In genomic region chr11:65263466-65263865, GRCm38 (mm10) we compare ENCODE assay signal across 22 mouse cellular contexts. TPM values are rescaled to one million over a fixed set of nuclear protein-coding genes. Genes with fewer than 3 reads are reported as not detected.
DNase-seq lines count a peak whose midpoint lies in the region; ATAC-seq and TF ChIP-seq lines count a peak whose summit lies in the region.
"Had no signal": no experiment of that assay in that cellular context is flagged by ENCODE, and none has a peak within 500 bp of the region (broad histone marks: within the 10 kb centered on the region; RNA-seq: fewer than 3 reads in every experiment).

No protein-coding gene starts in this region.

- peak; percentile 90 for DNase-seq in heart, adult 11 months
- DNase-seq in heart, postnatal 4 days, result no peak
- peak; percentile 10 for DNase-seq in 3T3-L1 (ENCODE audit: low read depth, low spot score)
- DNase-seq in adrenal gland, postnatal 14 days, result peak; percentile 78
- DNase-seq in layer of hippocampus, postnatal 36 days, result no peak
- no peak for DNase-seq in kidney, adult 2 months
- DNase-seq: cerebellum, adult 11-12 months; forebrain, postnatal 0 days; kidney, adult 8-10 months; kidney, postnatal 14 days; right cerebral cortex, postnatal 4 days had no signal

- no peak for TF ChIP-seq POLR2A in kidney, adult 2 months (IDR thresholded peaks at IDR 0.05; ENCODE audit: low read depth, low read length)

- TF ChIP-seq CTCF in kidney, adult 2 months (conservative IDR thresholded peaks at IDR 0.05; ENCODE audit: insufficient read depth, insufficient read length, low read depth, low read length), result no peak

- H3K4me3 ChIP-seq in heart, embryonic 14.5 days (ENCODE audit: control insufficient read depth in 1 of 2, insufficient read depth in 1 of 2, low read depth in 1 of 2, low read length in 2 of 2), result 0 out of 4 replicates have a peak overlapping the region, but pooled peaks of 1 of the 2 experiments have one; percentile 11
- no peak overlapping the region for H3K4me3 ChIP-seq in kidney, adult 2 months (ENCODE audit: insufficient read depth, low read depth, low read length)
- H3K4me3 ChIP-seq: forebrain, embryonic 10.5 days; hindbrain, embryonic 10.5 days; layer of hippocampus, adult 2 months; limb, embryonic 15.5 days; liver, embryonic 15.5 days; midbrain, embryonic 13.5 days; neural tube, embryonic 13.5 days had no signal

- no peaks in the 10 kb centered on the region for H3K27me3 ChIP-seq in heart, embryonic 14.5 days (ENCODE audit: control insufficient read depth, insufficient read depth, low read length)
- no peaks in the 10 kb centered on the region for H3K27me3 ChIP-seq in kidney, adult 2 months (replicated peaks; ENCODE audit: control insufficient read depth, insufficient read depth, low read length)

- no peak for ATAC-seq in heart, embryonic 14.5 days (ENCODE audit: insufficient number of reproducible peaks, insufficient read depth, low FRiP score, low read depth)
- ATAC-seq in megakaryocyte-erythroid progenitor cell, adult 5-6 weeks (replicated peaks; ENCODE audit: low FRiP score, low TSS enrichment, poor library complexity, severe bottlenecking), result no peak
- ATAC-seq: CD4-positive, CD25-positive, alpha-beta regulatory T cell, adult 4 months; forebrain, postnatal 0 days; lung, postnatal 0 days; midbrain, embryonic 13.5 days had no signal

- H3K4me2 ChIP-seq in heart, embryonic 14.5 days (ENCODE audit: low read length), result peak overlapping the region; percentile 54
- H3K4me2 ChIP-seq: limb, embryonic 15.5 days; liver, embryonic 15.5 days; midbrain, embryonic 13.5 days; neural tube, embryonic 13.5 days had no signal

- H3K27ac ChIP-seq in heart, embryonic 14.5 days (replicated peaks in 1 of 2; ENCODE audit: control insufficient read depth in 1 of 2, insufficient read depth in 1 of 2, low read depth in 2 of 2, low read length in 2 of 2), result peak overlapping the region; percentile 67 to 86
- no peak overlapping the region for H3K27ac ChIP-seq in kidney, adult 2 months (ENCODE audit: insufficient read depth, low read depth, low read length)
- H3K27ac ChIP-seq: forebrain, embryonic 10.5 days; hindbrain, embryonic 10.5 days; layer of hippocampus, adult 2 months; limb, embryonic 15.5 days; liver, embryonic 15.5 days; midbrain, embryonic 13.5 days; neural tube, embryonic 13.5 days had no signal

- H3K9me3 ChIP-seq in heart, embryonic 14.5 days (ENCODE audit: control insufficient read depth, low read length), result no peaks in the 10 kb centered on the region
- H3K9me3 ChIP-seq: forebrain, embryonic 10.5 days; hindbrain, embryonic 10.5 days; limb, embryonic 15.5 days; liver, embryonic 15.5 days; midbrain, embryonic 13.5 days; neural tube, embryonic 13.5 days had no signal

- peaks cover 23% of the 10 kb centered on the region for H3K36me3 ChIP-seq in heart, embryonic 14.5 days (ENCODE audit: control insufficient read depth, insufficient read depth, low read length)
- H3K36me3 ChIP-seq in kidney, adult 2 months (ENCODE audit: control insufficient read depth, insufficient read depth, low read length), result no peaks in the 10 kb centered on the region
- H3K36me3 ChIP-seq: forebrain, embryonic 10.5 days; hindbrain, embryonic 10.5 days; limb, embryonic 15.5 days; liver, embryonic 15.5 days; midbrain, embryonic 13.5 days; neural tube, embryonic 13.5 days had no signal

- H3K9ac ChIP-seq in heart, embryonic 14.5 days (ENCODE audit: low read length), result peak overlapping the region; percentile 64
- H3K9ac ChIP-seq: forebrain, postnatal 0 days; limb, embryonic 15.5 days; liver, embryonic 15.5 days; midbrain, embryonic 13.5 days; neural tube, embryonic 13.5 days had no signal

- 26% methylated on average over 6 of the region's 6 CpGs for WGBS in heart, embryonic 14.5 days
- 46% methylated on average over 6 of the region's 6 CpGs for WGBS in kidney, adult 2 months

- peaks cover 12 to 42% of the 10 kb centered on the region in 2 experiments for H3K4me1 ChIP-seq in heart, embryonic 14.5 days (ENCODE audit: control insufficient read depth in 2 of 2, insufficient read depth in 2 of 2, low read length in 2 of 2)
- no peaks in the 10 kb centered on the region for H3K4me1 ChIP-seq in kidney, adult 2 months (ENCODE audit: control insufficient read depth, insufficient read depth, low read length)
- H3K4me1 ChIP-seq: forebrain, embryonic 10.5 days; hindbrain, embryonic 10.5 days; limb, embryonic 15.5 days; liver, embryonic 15.5 days; midbrain, embryonic 13.5 days; neural tube, embryonic 13.5 days had no signal

RNA-seq across cellular contexts. Expression of gene Myocd, which starts 6.3 kb away (rescaled TPM):
- 100 to 1,000 TPM; 113 to 131 TPM for total RNA-seq in heart, postnatal 4 days (2021)
- 1.3 and 1.6 TPM in 2 replicates for total RNA-seq in adrenal gland, postnatal 14 days (2021)
- 68.7 and 69.8 TPM in 2 replicates for polyA plus RNA-seq in heart, embryonic 14.5 days (2014; fragmentation: Nextera tagmentation; extraction: Ambion mirVana)
- not detected in 2 replicates for total RNA-seq in megakaryocyte-erythroid progenitor cell, adult 5-6 weeks (2014; fragmentation: Nextera tagmentation)
- not detected in 2 replicates for total RNA-seq in megakaryocyte-erythroid progenitor cell, adult 5-6 weeks (2017)
- total RNA-seq in layer of hippocampus, postnatal 36 days (2021), result under 1 TPM; 0.22 to 0.53 TPM
- 0.34 and 1.2 TPM in 2 replicates for polyA plus RNA-seq in kidney, adult 2 months (2012; rRNA removed)

Comparison
In these comparisons a context has a peak if more than half of its experiments do, and no peak if none do; other contexts are left out.
1. DNase-seq: peak in heart, adult 11 months (single experiment), 3T3-L1 (single experiment) and adrenal gland, postnatal 14 days (single experiment); none in heart, postnatal 4 days (single experiment), layer of hippocampus, postnatal 36 days (0 of 2) and kidney, adult 2 months (single experiment).
2. RNA of gene Myocd, which starts 6.3 kb away (total RNA-seq): 113 to 131 TPM in heart, postnatal 4 days; 1.3 to 1.6 TPM in adrenal gland, postnatal 14 days, 0.22 to 0.53 TPM in layer of hippocampus, postnatal 36 days and not detected in megakaryocyte-erythroid progenitor cell, adult 5-6 weeks; every median in the first group is over 10 times any median in the second.